Mouse (Mus musculus): ENCODE data around the gene Vezf1. TPM values are rescaled to one million over a fixed set of nuclear protein-coding genes. Genes with fewer than 3 reads are reported as not detected.
A peak's percentile ranks its signal among the peaks of the same experiment; 100 is the strongest.

The Vezf1 gene
- 70.5 and 73.9 TPM in 2 replicates for polyA plus RNA-seq (2016; fragmentation: Nextera tagmentation; extraction: Ambion mirVana)

GRCm38 (mm10) chr11:88067586-88068410 is at the start of gene Vezf1:
Gene Vezf1, plus strand, starts transcription at chr11:88068279.
- peaks cover 48% of the 10 kb centered on the region for H3K4me1 ChIP-seq
- peak within 1 kb of the TSS; percentile 100 for H3K27ac ChIP-seq (replicated peaks)
- no peaks in the 10 kb centered on the region for H3K9me3 ChIP-seq (replicated peaks)
- peak within 1 kb of the TSS; percentile 76 for H3K4me3 ChIP-seq
- H3K36me3 ChIP-seq: peaks cover 1% of the 10 kb centered on the region
- no peaks in the 10 kb centered on the region for H3K27me3 ChIP-seq (ENCODE audit: low read depth, poor library complexity, severe bottlenecking)
- WGBS: under 1% methylated on average over 75 of the region's 81 CpGs
- peak; percentile 90 for DNase-seq (ENCODE audit: low spot score)

- Histone ChIP-seq H3K27me3 (ENCODE audit: low read depth, poor library complexity, severe bottlenecking) (no peaks in the 10 kb centered on the region; the same call in 1 of the 2 replicates), H3K4me3 (no peak overlapping the region), H3K4me1 (peaks cover 21% of the 10 kb centered on the region), H3K27ac (replicated peaks) (no peak overlapping the region), H3K9me3 (replicated peaks) (no peaks in the 10 kb centered on the region), H3K36me3 (no peaks in the 10 kb centered on the region)
- WGBS: 95% methylated on average over 2 of the region's 2 CpGs
- no peak for DNase-seq (ENCODE audit: low spot score)
These were observed 44.1 kb upstream of the Vezf1 start for GRCm38 (mm10) chr11:88023933-88024332.

GRCm38 (mm10) chr11:88027391-88028035 is 40.6 kb upstream of the Vezf1 start:
- Histone ChIP-seq H3K27me3 (ENCODE audit: low read depth, poor library complexity, severe bottlenecking) (no peaks in the 10 kb centered on the region; the same call in 1 of the 2 replicates), H3K36me3 (no peaks in the 10 kb centered on the region), H3K4me3 (no peak overlapping the region), H3K27ac (replicated peaks) (peak overlapping the region; percentile 75), H3K4me1 (peaks cover 21% of the 10 kb centered on the region), H3K9me3 (replicated peaks) (no peaks in the 10 kb centered on the region)
- WGBS: 57% methylated on average over 9 of the region's 9 CpGs
- no peak for DNase-seq (ENCODE audit: low spot score)

- peak; percentile 41 for DNase-seq (ENCODE audit: low spot score)
- WGBS: 7% methylated on average over 16 of the region's 16 CpGs
- no peaks in the 10 kb centered on the region; the same call in 1 of the 2 replicates for H3K27me3 ChIP-seq (ENCODE audit: low read depth, poor library complexity, severe bottlenecking)
- no peaks in the 10 kb centered on the region for H3K9me3 ChIP-seq (replicated peaks)
- no peaks in the 10 kb centered on the region for H3K36me3 ChIP-seq
- peak overlapping the region; percentile 75 for H3K27ac ChIP-seq (replicated peaks)
- no peak overlapping the region for H3K4me3 ChIP-seq
- H3K4me1 ChIP-seq: peaks cover 21% of the 10 kb centered on the region
These were observed 39.8 kb upstream of the Vezf1 start for GRCm38 (mm10) chr11:88028193-88028684.

GRCm38 (mm10) chr11:88030219-88030618 is 37.9 kb upstream of the Vezf1 start:
- Histone ChIP-seq H3K27me3 (ENCODE audit: low read depth, poor library complexity, severe bottlenecking) (no peaks in the 10 kb centered on the region; the same call in 1 of the 2 replicates), H3K36me3 (peaks cover 15% of the 10 kb centered on the region), H3K4me3 (no peak overlapping the region), H3K9me3 (replicated peaks) (no peaks in the 10 kb centered on the region), H3K27ac (replicated peaks) (no peak overlapping the region), H3K4me1 (peaks cover 21% of the 10 kb centered on the region)
- WGBS: 91% methylated on average over 7 of the region's 7 CpGs
- DNase-seq (ENCODE audit: low spot score): no peak

- 84% methylated on average over 2 of the region's 2 CpGs for WGBS
- Histone ChIP-seq H3K4me3 (no peak overlapping the region), H3K36me3 (peaks cover 18% of the 10 kb centered on the region), H3K9me3 (replicated peaks) (no peaks in the 10 kb centered on the region), H3K27ac (replicated peaks) (no peak overlapping the region), H3K27me3 (ENCODE audit: low read depth, poor library complexity, severe bottlenecking) (no peaks in the 10 kb centered on the region; the same call in 1 of the 2 replicates), H3K4me1 (peaks cover 21% of the 10 kb centered on the region)
- no peak for DNase-seq (ENCODE audit: low spot score)
These were observed 37.2 kb upstream of the Vezf1 start for GRCm38 (mm10) chr11:88030836-88031235.

GRCm38 (mm10) chr11:88031753-88032152 is 36.3 kb upstream of the Vezf1 start:
- H3K4me1 ChIP-seq: peaks cover 21% of the 10 kb centered on the region
- H3K27ac ChIP-seq (replicated peaks): no peak overlapping the region
- H3K27me3 ChIP-seq (ENCODE audit: low read depth, poor library complexity, severe bottlenecking): no peaks in the 10 kb centered on the region; the same call in 1 of the 2 replicates
- DNase-seq (ENCODE audit: low spot score): no peak
- WGBS: 91% methylated on average over 5 of the region's 5 CpGs
- H3K9me3 ChIP-seq (replicated peaks): no peaks in the 10 kb centered on the region
- H3K36me3 ChIP-seq: peaks cover 19% of the 10 kb centered on the region
- no peak overlapping the region for H3K4me3 ChIP-seq

- Histone ChIP-seq H3K36me3 (peaks cover 43% of the 10 kb centered on the region), H3K27me3 (ENCODE audit: low read depth, poor library complexity, severe bottlenecking) (no peaks in the 10 kb centered on the region), H3K4me1 (no peaks in the 10 kb centered on the region), H3K4me3 (no peak overlapping the region), H3K27ac (replicated peaks) (no peak overlapping the region), H3K9me3 (replicated peaks) (no peaks in the 10 kb centered on the region)
- WGBS: 67% methylated on average over 7 of the region's 7 CpGs
- DNase-seq (ENCODE audit: low spot score): no peak
These were observed 32.1 kb upstream of the Vezf1 start for GRCm38 (mm10) chr11:88035970-88036369.

GRCm38 (mm10) chr11:88036761-88037251 is 31.3 kb upstream of the Vezf1 start:
- WGBS: 93% methylated on average over 10 of the region's 10 CpGs

GRCm38 (mm10) chr11:88037386-88037785 is 30.7 kb upstream of the Vezf1 start:
- WGBS: 81% methylated on average over 3 of the region's 3 CpGs
- DNase-seq (ENCODE audit: low spot score): no peak
- Histone ChIP-seq H3K27ac (replicated peaks) (no peak overlapping the region), H3K27me3 (ENCODE audit: low read depth, poor library complexity, severe bottlenecking) (no peaks in the 10 kb centered on the region), H3K9me3 (replicated peaks) (no peaks in the 10 kb centered on the region), H3K36me3 (peaks cover 55% of the 10 kb centered on the region), H3K4me1 (no peaks in the 10 kb centered on the region), H3K4me3 (no peak overlapping the region)

More at GRCm38 (mm10) chr11:88036761-88037251, 31.3 kb upstream of the Vezf1 start:
- no peaks in the 10 kb centered on the region for H3K9me3 ChIP-seq (replicated peaks)
- H3K27ac ChIP-seq (replicated peaks): 0 out of 2 replicates have a peak overlapping the region, but pooled peaks have one; percentile 6
- no peaks in the 10 kb centered on the region for H3K27me3 ChIP-seq (ENCODE audit: low read depth, poor library complexity, severe bottlenecking)
- H3K4me3 ChIP-seq: no peak overlapping the region
- no peaks in the 10 kb centered on the region for H3K4me1 ChIP-seq
- H3K36me3 ChIP-seq: peaks cover 49% of the 10 kb centered on the region
- no peak for DNase-seq (ENCODE audit: low spot score)

GRCm38 (mm10) chr11:88039066-88039465 is 29.0 kb upstream of the Vezf1 start:
- H3K27me3 ChIP-seq (ENCODE audit: low read depth, poor library complexity, severe bottlenecking): no peaks in the 10 kb centered on the region
- H3K27ac ChIP-seq (replicated peaks): no peak overlapping the region

GRCm38 (mm10) chr11:88044314-88044713 is 23.8 kb upstream of the Vezf1 start:
- Histone ChIP-seq H3K9me3 (replicated peaks) (no peaks in the 10 kb centered on the region), H3K27ac (replicated peaks) (no peak overlapping the region), H3K4me1 (peaks cover 16% of the 10 kb centered on the region), H3K36me3 (peaks cover 46% of the 10 kb centered on the region), H3K4me3 (no peak overlapping the region), H3K27me3 (ENCODE audit: low read depth, poor library complexity, severe bottlenecking) (no peaks in the 10 kb centered on the region)
- no peak for DNase-seq (ENCODE audit: low spot score)

More at GRCm38 (mm10) chr11:88039066-88039465, 29.0 kb upstream of the Vezf1 start:
- Histone ChIP-seq H3K4me3 (no peak overlapping the region), H3K4me1 (no peaks in the 10 kb centered on the region), H3K36me3 (peaks cover 61% of the 10 kb centered on the region), H3K9me3 (replicated peaks) (no peaks in the 10 kb centered on the region)
- no peak for DNase-seq (ENCODE audit: low spot score)
- 92% methylated on average over 1 of the region's 1 CpGs for WGBS

Measured in midbrain, embryonic 10.5 days (tissue).